Mouse (Mus musculus) heart, postnatal 0 days (tissue): ENCODE measurements around the gene Gigyf1. TPM values are rescaled to one million over a fixed set of nuclear protein-coding genes. Genes with fewer than 3 reads are reported as not detected.
A peak's percentile ranks its signal among the peaks of the same experiment; 100 is the strongest.

ENCODE experiments used
- ATAC-seq: fragments of 200-750 bp; cut with Nextera tagmentation; 2 replicates; pipeline ENCODE4 v1.8.0; 2017; ENCODE audit warnings: low read depth, moderate number of reproducible peaks, moderate library complexity; ENCODE audit not compliant: insufficient read depth
- DNase-seq: peaks from one replicate; pipeline ENCODE4 v3.0.0-alpha.2; 2016; ENCODE audit warnings: low spot score
- H3K27ac ChIP-seq: fragments of 300-500 bp; sonication (generic); 2 replicates; pipeline ENCODE4 v1.5.1; 2014; ENCODE audit warnings: low read depth, mild to moderate bottlenecking
- H3K27me3 ChIP-seq: fragments of 300-500 bp; sonication (generic); 2 replicates; pipeline ENCODE4 v1.6.1; 2014; ENCODE audit warnings: low read length, mixed read lengths; ENCODE audit not compliant: control insufficient read depth, insufficient read depth
- H3K36me3 ChIP-seq: fragments of 300-500 bp; sonication (generic); replicated peaks from 2 replicates; pipeline ENCODE4 v1.6.1; 2014; ENCODE audit warnings: low read length, mixed read lengths; ENCODE audit not compliant: control insufficient read depth, insufficient read depth
- H3K4me1 ChIP-seq: fragments of 300-500 bp; sonication (generic); 2 replicates; pipeline ENCODE4 v1.6.1; 2014; ENCODE audit warnings: antibody characterized with exemption; ENCODE audit not compliant: control insufficient read depth, insufficient read depth
- H3K4me2 ChIP-seq: fragments of 300-500 bp; sonication (generic); 2 replicates; pipeline ENCODE4 v1.6.1; 2014; ENCODE audit warnings: low read depth, mild to moderate bottlenecking, low read length, moderate library complexity
- H3K4me3 ChIP-seq: fragments of 300-500 bp; sonication (generic); 2 replicates; pipeline ENCODE4 v1.5.1; 2014; ENCODE audit warnings: low read depth, low read length
- H3K9ac ChIP-seq: fragments of 300-500 bp; sonication (generic); replicated peaks from 2 replicates; pipeline ENCODE4 v1.6.1; 2014; ENCODE audit warnings: low read depth, low read length, mixed read lengths
- H3K9me3 ChIP-seq: fragments of 300-500 bp; sonication (generic); replicated peaks from 2 replicates; pipeline ENCODE4 v1.6.1; 2016; ENCODE audit warnings: low read length; ENCODE audit not compliant: control insufficient read depth
- CTCF ChIP-seq: IDR thresholded peaks from 2 replicates; pipeline ENCODE4 v1.5.1; 2016; ENCODE audit warnings: antibody characterized with exemption, control low read depth, low read depth
- EP300 ChIP-seq: IDR thresholded peaks from 2 replicates; pipeline ENCODE4 v1.6.1; 2016; ENCODE audit warnings: antibody characterized with exemption, low read depth
- WGBS: fragments of 180-500 bp; shearing (Covaris S2); extraction: QIAGEN DNeasy Blood & Tissue Kit; methylation state at CpG from one replicate; pipeline ENCODE4 v1.1.7; 2014; 5-methylcytosine and 5-hydroxymethylcytosine counted together
- microRNA-seq: library from miRNA; unstranded; fragments of <30 nt; microRNA quantifications from one replicate; pipeline ENCODE4, GENCODE M21; 2016
- polyA plus RNA-seq: library from polyadenylated mRNA; unstranded; fragments of >200 nt; fragmentation: Nextera tagmentation; extraction: Ambion mirVana; gene quantifications from 2 replicates; pipeline ENCODE4 v1.2.1, GENCODE M21; 2015
- total RNA-seq: library from RNA; depleted of rRNA; stranded (reverse); fragments of >200 nt; gene quantifications from 2 replicates; pipeline ENCODE4 v1.2.3, GENCODE M21; 2014; ENCODE audit warnings: low replicate concordance; rRNA removed

Gene Gigyf1
- total and polyA plus RNA-seq, 2 experiments from 2014 or later: 7.2 to 17.7 TPM

DNA sequence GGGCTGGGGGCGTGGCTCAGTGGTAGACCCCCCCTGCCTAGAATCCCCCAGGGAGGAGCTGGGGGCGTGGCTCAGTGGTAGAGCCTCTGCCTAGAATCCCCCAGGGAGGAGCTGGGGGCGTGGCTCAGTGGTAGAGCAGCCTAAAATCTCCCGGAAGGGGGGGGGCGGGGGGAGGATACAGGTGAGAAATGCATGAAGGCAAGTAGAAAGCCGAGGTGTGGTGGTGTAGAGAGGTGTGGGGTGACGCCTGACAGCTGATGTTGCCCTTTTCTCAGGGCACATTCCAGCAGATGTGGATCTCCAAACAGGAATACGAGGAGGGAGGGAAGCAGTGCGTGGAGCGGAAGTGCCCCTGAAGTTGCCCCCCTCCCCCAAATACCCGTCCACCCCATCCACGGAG is 50.7 kb downstream of the Gigyf1 start:
- TF ChIP-seq CTCF (no peak), EP300 (no peak)
- H3K27ac ChIP-seq: no peak overlapping the region
- 0 out of 2 replicates have a peak, but pooled peaks cover 3% of the 10 kb centered on the region for H3K27me3 ChIP-seq
- H3K9me3 ChIP-seq: no peaks in the 10 kb centered on the region
- no peaks in the 10 kb centered on the region for H3K4me1 ChIP-seq
- H3K36me3 ChIP-seq: no peaks in the 10 kb centered on the region
- DNase-seq (no peak), ATAC-seq (0 out of 2 replicates have a peak, but pooled peaks have one; percentile 20)
- 50% methylated on average over 12 of the region's 12 CpGs for WGBS
- H3K9ac ChIP-seq: no peak overlapping the region
- no peak overlapping the region for H3K4me3 ChIP-seq
- H3K4me2 ChIP-seq: no peak overlapping the region

DNA sequence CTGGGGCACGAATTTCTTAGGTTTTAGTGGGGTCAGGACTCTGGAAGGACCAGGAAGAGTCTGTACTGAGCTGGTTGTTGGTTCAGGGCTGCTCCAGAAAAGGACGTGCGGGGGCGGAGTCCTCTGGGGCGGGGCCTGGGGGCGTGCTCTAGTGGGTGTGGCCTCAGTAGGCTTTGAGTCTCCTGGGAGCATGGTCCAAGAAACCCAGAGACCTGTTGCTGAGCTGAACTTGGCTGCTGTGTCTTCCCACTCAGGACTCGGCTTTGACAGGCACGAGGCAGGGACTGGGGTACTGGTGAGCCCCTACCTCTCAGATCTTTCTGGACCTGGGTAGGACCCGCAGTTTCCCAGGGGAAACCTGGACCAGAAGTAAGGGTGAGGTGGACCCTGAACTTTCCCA is 51.3 kb downstream of the Gigyf1 start, which contains the start of gene Tfr2:
Gene Tfr2 (plus strand): TSS at position 176 of the 400 bp plus-strand sequence.
- DNase-seq (no peak), ATAC-seq (peak; percentile 61; the same call in 1 of the 2 replicates)
- Histone ChIP-seq H3K9me3 (no peaks in the 10 kb centered on the region), H3K4me3 (no peak within 1 kb of the TSS), H3K4me2 (no peak within 1 kb of the TSS), H3K27me3 (0 out of 2 replicates have a peak, but pooled peaks cover 3% of the 10 kb centered on the region), H3K36me3 (no peaks in the 10 kb centered on the region), H3K9ac (no peak within 1 kb of the TSS), H3K27ac (no peak within 1 kb of the TSS), H3K4me1 (0 out of 2 replicates have a peak, but pooled peaks cover 2% of the 10 kb centered on the region)
- WGBS: 18% methylated on average over 9 of the region's 9 CpGs
- no peak for TF ChIP-seq EP300
- no peak for TF ChIP-seq CTCF

DNA sequence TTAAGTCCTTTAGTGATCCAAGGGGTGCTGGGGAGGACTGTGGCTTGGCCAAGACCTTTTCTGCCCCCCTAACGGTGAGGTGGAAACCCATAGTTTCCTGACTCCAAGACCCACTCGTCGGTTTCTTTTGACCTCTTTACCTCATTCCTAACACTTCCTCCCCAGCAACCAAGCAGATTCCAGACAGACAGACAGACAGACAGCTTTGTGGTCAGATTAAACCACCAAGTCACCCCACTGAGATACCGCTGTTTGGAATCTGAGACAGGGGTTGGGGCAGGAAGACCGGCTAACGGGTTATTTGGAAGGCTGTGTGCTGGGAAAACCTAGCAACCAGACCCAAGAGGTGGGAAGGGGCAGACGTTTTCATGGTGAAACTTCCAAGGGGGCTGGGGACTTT is 51.8 kb downstream of the Gigyf1 start:
- H3K4me2 ChIP-seq: no peak overlapping the region
- no peaks in the 10 kb centered on the region for H3K9me3 ChIP-seq
- WGBS: 41% methylated on average over 7 of the region's 7 CpGs
- TF ChIP-seq EP300 (no peak), CTCF (no peak)
- ATAC-seq: no peak
- H3K9ac ChIP-seq: no peak overlapping the region
- no peak overlapping the region for H3K27ac ChIP-seq
- 0 out of 2 replicates have a peak, but pooled peaks cover 3% of the 10 kb centered on the region for H3K27me3 ChIP-seq
- no peak overlapping the region for H3K4me3 ChIP-seq
- DNase-seq: no peak
- H3K4me1 ChIP-seq: 0 out of 2 replicates have a peak, but pooled peaks cover 3% of the 10 kb centered on the region
- no peaks in the 10 kb centered on the region for H3K36me3 ChIP-seq

DNA sequence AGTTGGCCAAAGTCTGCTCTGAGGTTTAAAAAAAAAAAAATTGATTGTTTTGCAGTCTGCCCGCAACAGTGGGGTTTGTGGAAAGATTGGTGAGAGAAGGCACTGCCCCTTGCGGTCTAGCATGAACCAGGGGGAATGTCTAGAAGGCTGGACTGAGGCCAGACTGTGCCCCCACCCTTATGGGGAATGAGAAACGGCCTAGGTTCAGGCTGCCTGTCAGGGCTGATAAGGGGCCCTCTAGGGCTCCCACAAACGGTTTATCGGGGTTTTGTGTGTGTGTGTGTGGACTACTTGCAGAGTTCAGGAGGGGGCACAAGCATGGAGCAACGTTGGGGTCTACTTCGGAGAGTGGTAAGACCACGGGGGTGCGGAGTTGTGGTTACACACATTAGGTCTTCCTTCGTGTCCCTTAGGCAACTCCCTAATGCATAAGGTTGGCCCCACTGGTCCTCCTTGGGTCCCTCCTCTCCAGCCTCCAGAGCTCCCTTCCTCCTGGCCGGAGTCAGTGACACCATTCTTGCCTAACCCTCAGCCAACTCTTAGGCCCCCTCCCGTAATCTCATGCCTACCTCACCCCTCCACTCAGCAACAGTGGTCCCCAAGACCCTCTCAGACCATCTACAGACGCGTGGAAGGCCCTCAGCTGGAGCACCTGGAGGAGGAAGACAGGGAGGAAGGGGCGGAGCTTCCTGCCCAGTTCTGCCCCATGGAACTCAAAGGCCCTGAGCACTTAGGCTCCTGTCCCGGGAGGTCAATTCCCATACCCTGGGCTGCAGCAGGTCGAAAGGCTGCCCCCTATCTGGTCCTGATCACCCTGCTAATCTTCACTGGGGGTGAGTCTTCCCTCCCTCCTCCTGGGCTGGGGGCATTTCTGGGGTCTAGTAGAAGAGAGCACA is 52.6 kb downstream of the Gigyf1 start:
- WGBS: 65% methylated on average over 17 of the region's 17 CpGs
- no peak overlapping the region for H3K27ac ChIP-seq
- ATAC-seq: no peak
- DNase-seq: no peak
- no peak overlapping the region for H3K4me2 ChIP-seq
- no peak overlapping the region for H3K9ac ChIP-seq
- H3K9me3 ChIP-seq: no peaks in the 10 kb centered on the region
- H3K4me1 ChIP-seq: 0 out of 2 replicates have a peak, but pooled peaks cover 3% of the 10 kb centered on the region
- no peaks in the 10 kb centered on the region for H3K36me3 ChIP-seq
- 0 out of 2 replicates have a peak, but pooled peaks cover 3% of the 10 kb centered on the region for H3K27me3 ChIP-seq
- H3K4me3 ChIP-seq: no peak overlapping the region
- TF ChIP-seq EP300 (no peak), CTCF (no peak)

DNA sequence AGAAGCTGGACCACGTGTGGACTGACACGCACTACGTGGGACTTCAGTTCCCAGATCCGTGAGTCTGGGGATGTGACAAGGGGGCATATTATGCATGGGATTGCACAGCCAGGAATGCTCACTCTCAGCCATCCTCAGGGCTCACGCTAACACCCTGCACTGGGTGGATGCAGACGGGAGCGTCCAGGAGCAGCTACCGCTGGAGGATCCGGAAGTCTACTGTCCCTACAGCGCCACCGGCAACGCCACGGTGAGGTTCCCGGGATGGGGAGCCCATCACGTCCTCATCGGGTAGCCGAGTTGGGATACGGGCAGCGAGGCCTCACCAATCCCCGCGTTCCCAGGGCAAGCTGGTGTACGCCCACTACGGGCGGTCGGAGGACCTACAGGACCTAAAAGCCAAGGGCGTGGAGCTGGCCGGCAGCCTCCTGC is 56.1 kb downstream of the Gigyf1 start:
- ATAC-seq: peak; percentile 36; the same call in 1 of the 2 replicates

More for the DNA sequence above, 56.1 kb downstream of the Gigyf1 start:
- WGBS: 5% methylated on average over 27 of the region's 27 CpGs
- Histone ChIP-seq H3K36me3 (no peaks in the 10 kb centered on the region), H3K4me1 (0 out of 2 replicates have a peak, but pooled peaks cover 3% of the 10 kb centered on the region), H3K9ac (no peak overlapping the region), H3K4me2 (peak overlapping the region; percentile 50), H3K27me3 (0 out of 2 replicates have a peak, but pooled peaks cover 3% of the 10 kb centered on the region), H3K9me3 (no peaks in the 10 kb centered on the region), H3K27ac (no peak overlapping the region), H3K4me3 (0 out of 2 replicates have a peak overlapping the region, but pooled peaks have one; percentile 4)
- DNase-seq: no peak
- TF ChIP-seq CTCF: peak; percentile 11
- TF ChIP-seq EP300: no peak

Small RNA genes lying within 50 kb of the gene (microRNA-seq; reads per million reads assigned to microRNA genes)
- gene Mir6418: 0.89 reads per million

Other genes with a start within 250 kb of the Gigyf1 start
- gene Ache, start 231.0 kb upstream of the Gigyf1 start, total RNA-seq: 5.3 and 5.9 TPM in 2 replicates
- gene Ache, start 231.0 kb upstream of the Gigyf1 start, polyA plus RNA-seq: 2.3 and 2.8 TPM in 2 replicates
- gene Ufsp1, start 223.9 kb upstream of the Gigyf1 start, total RNA-seq: 4.1 and 5.6 TPM in 2 replicates
- gene Ufsp1, start 223.9 kb upstream of the Gigyf1 start, polyA plus RNA-seq: 11.5 and 11.9 TPM in 2 replicates
- 77.2 and 139 TPM in 2 replicates for gene Srrt, start 210.9 kb upstream of the Gigyf1 start, total RNA-seq
- 34.9 and 38.0 TPM in 2 replicates for gene Srrt, start 210.9 kb upstream of the Gigyf1 start, polyA plus RNA-seq
- 44.8 and 46.8 TPM in 2 replicates for gene Trip6, start 204.1 kb upstream of the Gigyf1 start, total RNA-seq
- 22.9 and 28.6 TPM in 2 replicates for gene Trip6, start 204.1 kb upstream of the Gigyf1 start, polyA plus RNA-seq
- 7.3 and 14.8 TPM in 2 replicates for gene Slc12a9, start 185.0 kb upstream of the Gigyf1 start, total RNA-seq
- gene Slc12a9, start 185.0 kb upstream of the Gigyf1 start, polyA plus RNA-seq: 4.0 and 4.5 TPM in 2 replicates
- 99.2 and 113 TPM in 2 replicates for gene Ephb4, start 168.4 kb upstream of the Gigyf1 start, total RNA-seq
- gene Ephb4, start 168.4 kb upstream of the Gigyf1 start, polyA plus RNA-seq: 20.4 and 23.1 TPM in 2 replicates
- under 0.01 and 0.43 TPM in 2 replicates for gene Zan, start 41.5 kb upstream of the Gigyf1 start, total RNA-seq
- gene Zan, start 41.5 kb upstream of the Gigyf1 start, polyA plus RNA-seq: 0.04 TPM in 2 replicates
- gene Pop7, start 16.0 kb upstream of the Gigyf1 start, total RNA-seq: 40.1 and 61.3 TPM in 2 replicates
- gene Pop7, start 16.0 kb upstream of the Gigyf1 start, polyA plus RNA-seq: 39.9 and 40.6 TPM in 2 replicates
- gene Epo, start 14.7 kb downstream of the Gigyf1 start, total RNA-seq: not detected in 2 replicates
- gene Epo, start 14.7 kb downstream of the Gigyf1 start, polyA plus RNA-seq: not detected in 2 replicates
- 599 and 872 TPM in 2 replicates for gene Gnb2, start 15.0 kb downstream of the Gigyf1 start, total RNA-seq
- 301 TPM in 2 replicates for gene Gnb2, start 15.0 kb downstream of the Gigyf1 start, polyA plus RNA-seq
- gene Actl6b, start 35.0 kb downstream of the Gigyf1 start, total RNA-seq: not detected in 2 replicates
- not detected in 2 replicates for gene Actl6b, start 35.0 kb downstream of the Gigyf1 start, polyA plus RNA-seq
- gene Tfr2, start 51.3 kb downstream of the Gigyf1 start, total RNA-seq: 0.50 TPM in 1 of 2 replicates, not detected in the other
- gene Tfr2, start 51.3 kb downstream of the Gigyf1 start, polyA plus RNA-seq: 0.07 and 0.12 TPM in 2 replicates
- gene Mospd3, start 82.5 kb downstream of the Gigyf1 start, total RNA-seq: 9.3 TPM in 1 of 2 replicates, not detected in the other
- gene Mospd3, start 82.5 kb downstream of the Gigyf1 start, polyA plus RNA-seq: 18.3 and 19.7 TPM in 2 replicates
- 172 and 201 TPM in 2 replicates for gene Pcolce, start 95.2 kb downstream of the Gigyf1 start, total RNA-seq
- 116 and 122 TPM in 2 replicates for gene Pcolce, start 95.2 kb downstream of the Gigyf1 start, polyA plus RNA-seq
- gene Fbxo24, start 110.5 kb downstream of the Gigyf1 start, total RNA-seq: 0.65 TPM in 1 of 2 replicates, not detected in the other
- gene Fbxo24, start 110.5 kb downstream of the Gigyf1 start, polyA plus RNA-seq: 0.11 and 0.16 TPM in 2 replicates
- 12.7 and 19.7 TPM in 2 replicates for gene Lrch4, start 110.6 kb downstream of the Gigyf1 start, total RNA-seq
- 15.9 and 17.8 TPM in 2 replicates for gene Lrch4, start 110.6 kb downstream of the Gigyf1 start, polyA plus RNA-seq
- 1.6 and 5.3 TPM in 2 replicates for gene Gm20605, start 110.6 kb downstream of the Gigyf1 start, total RNA-seq
- 1.8 and 2.5 TPM in 2 replicates for gene Gm20605, start 110.6 kb downstream of the Gigyf1 start, polyA plus RNA-seq
- gene Sap25, start 122.8 kb downstream of the Gigyf1 start, total RNA-seq: 10.4 TPM in 1 of 2 replicates, not detected in the other
- 1.5 and 2.8 TPM in 2 replicates for gene Sap25, start 122.8 kb downstream of the Gigyf1 start, polyA plus RNA-seq
- 7.6 TPM in 1 of 2 replicates, not detected in the other for gene Irs3, start 127.2 kb downstream of the Gigyf1 start, total RNA-seq
- 0.08 and 0.23 TPM in 2 replicates for gene Irs3, start 127.2 kb downstream of the Gigyf1 start, polyA plus RNA-seq
- gene Agfg2, start 166.2 kb downstream of the Gigyf1 start, total RNA-seq: 27.0 and 28.8 TPM in 2 replicates
- gene Agfg2, start 166.2 kb downstream of the Gigyf1 start, polyA plus RNA-seq: 14.3 and 15.5 TPM in 2 replicates
- 1.3 and 5.8 TPM in 2 replicates for gene Nyap1, start 223.1 kb downstream of the Gigyf1 start, total RNA-seq
- gene Nyap1, start 223.1 kb downstream of the Gigyf1 start, polyA plus RNA-seq: 0.56 and 0.65 TPM in 2 replicates
- gene Tsc22d4, start 227.2 kb downstream of the Gigyf1 start, total RNA-seq: 167 and 192 TPM in 2 replicates
- gene Tsc22d4, start 227.2 kb downstream of the Gigyf1 start, polyA plus RNA-seq: 221 and 232 TPM in 2 replicates